Mouse (Mus musculus): ENCODE measurements around the gene Tmem163.

Gene Tmem163

DNA sequence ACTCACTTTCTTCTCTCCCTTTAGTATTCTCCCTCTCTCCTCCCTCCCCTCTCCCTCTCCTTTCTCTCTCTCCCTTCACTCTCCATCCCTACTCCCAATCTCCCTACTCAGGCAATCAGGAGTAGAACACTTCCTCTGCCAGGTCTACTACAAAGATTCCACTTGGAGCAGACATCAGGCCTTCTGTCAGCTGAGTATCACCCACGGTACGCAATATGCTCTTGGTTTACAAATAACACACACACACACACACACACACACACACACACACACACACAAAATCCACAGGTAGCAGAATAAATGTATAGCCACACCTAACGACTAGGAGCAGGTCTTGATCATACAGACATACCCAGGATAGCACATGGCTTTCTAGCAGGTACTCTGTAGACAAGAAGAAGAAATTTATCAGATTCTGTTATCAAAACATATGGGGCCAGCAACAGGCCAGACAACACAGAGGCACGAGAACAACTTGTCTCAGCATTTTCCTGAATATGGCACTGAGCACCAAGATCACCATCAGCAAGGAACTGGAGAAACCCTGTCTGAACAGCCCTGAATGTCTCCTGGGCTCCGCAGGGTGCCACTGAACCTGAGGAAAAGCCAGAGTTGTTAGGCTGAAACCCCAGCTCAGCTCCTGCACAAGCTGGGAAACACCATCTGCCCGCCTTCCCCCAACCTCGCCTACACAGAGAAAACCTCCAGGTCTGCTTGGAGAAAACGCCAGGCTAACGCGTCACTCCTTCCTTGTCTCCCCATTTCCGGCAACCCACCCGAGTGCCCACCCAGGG lies 36.2 kb downstream of the Tmem163 start:
- DNase-seq = no peak

DNA sequence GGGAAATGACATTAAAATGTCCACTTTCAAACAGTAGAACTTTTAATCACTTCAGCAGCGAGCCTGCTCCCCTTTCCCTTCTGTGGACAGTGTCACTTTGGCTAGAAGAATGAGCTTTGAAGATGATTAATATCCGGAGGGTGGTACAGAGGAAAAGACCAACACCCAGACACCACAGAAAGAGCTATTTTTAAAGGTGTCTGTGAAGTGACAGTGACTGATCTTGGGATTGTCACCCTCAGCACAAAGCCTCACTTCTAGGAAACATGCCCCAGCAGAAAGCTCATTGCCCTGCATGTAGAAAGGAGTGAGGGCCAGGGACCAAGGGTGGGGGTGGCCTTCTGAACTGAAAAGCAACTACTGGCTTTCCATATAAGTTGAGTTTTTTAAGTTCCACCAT lies 41.4 kb downstream of the Tmem163 start:
- no peak for DNase-seq

DNA sequence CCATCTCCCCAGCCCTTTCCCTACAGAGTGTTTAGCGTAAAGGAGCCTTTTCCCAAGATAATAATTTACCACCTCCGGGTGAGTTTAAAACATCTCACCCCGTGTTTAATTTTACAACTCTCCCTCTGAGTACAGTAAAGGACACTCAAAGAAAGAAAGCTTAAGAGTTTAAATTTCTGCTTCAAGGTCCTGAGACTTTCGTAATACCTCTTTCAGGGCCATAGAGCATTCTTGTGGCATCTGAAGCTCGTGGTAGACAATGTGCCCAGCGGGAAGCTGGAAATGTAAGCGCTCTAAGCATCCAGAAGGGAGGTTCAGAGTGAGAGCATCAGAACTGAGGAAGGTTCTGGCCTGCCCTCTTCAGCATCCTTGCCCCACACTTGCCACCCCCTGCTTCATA lies 52.2 kb downstream of the Tmem163 start:
- peak; percentile 11 to 47 for DNase-seq

DNA sequence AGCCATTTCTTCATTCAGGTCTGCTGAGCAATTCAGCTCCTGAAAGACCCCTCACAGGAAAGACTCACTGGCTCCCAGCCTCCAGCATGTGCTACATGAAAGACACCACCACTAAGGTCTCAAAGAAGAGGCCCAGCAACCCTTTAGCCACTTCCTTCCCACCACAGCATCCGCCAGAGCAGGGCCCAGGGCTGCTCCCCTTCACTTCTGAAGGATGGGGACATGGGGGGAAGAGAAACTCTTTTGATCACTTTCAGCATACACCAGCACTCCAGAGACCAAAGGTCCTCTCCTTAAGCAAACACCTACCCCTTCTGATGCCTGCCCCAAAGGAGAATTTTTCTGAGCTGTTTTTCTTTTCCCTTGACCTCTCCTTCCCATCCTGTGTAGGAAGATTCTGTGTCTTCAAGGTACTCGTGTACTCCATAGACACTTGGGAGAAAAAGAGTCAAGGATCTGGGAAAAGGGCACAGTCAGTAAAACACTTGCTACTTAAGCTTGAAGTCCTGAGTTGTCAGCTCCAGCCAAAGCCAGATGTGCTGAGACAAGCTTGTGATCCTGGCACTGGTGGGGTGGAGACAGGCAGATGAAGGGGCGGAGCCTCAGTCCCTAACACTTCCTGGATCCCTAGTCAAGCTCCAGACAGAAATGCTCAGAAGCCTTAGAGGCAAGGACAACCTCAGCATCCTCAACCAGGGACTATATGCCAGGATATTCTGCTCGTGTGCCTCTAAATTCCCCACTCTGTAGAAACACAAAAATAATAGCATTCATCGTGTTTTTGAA lies 53.6 kb downstream of the Tmem163 start:
- peak; percentile 30 to 43 for DNase-seq

DNA sequence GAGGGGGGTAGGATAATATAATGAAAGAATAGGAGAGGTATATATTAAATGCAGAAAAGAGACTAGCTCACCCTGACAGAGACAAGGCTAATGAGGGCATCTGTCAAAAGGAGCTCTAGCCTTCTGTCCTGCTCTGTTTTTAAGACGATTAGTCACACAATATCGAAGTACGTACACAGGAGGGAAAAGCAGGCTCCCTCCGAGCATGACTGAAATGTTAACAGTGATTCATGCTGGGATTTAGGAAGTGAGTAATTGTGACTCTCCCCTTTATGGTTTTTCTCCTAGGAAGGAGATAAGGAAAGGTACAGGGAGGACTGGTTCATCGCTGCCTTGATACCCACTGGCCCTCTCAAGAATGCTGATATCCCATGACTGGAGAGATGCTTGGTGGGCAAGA lies 57.0 kb downstream of the Tmem163 start:
- DNase-seq = no peak

DNA sequence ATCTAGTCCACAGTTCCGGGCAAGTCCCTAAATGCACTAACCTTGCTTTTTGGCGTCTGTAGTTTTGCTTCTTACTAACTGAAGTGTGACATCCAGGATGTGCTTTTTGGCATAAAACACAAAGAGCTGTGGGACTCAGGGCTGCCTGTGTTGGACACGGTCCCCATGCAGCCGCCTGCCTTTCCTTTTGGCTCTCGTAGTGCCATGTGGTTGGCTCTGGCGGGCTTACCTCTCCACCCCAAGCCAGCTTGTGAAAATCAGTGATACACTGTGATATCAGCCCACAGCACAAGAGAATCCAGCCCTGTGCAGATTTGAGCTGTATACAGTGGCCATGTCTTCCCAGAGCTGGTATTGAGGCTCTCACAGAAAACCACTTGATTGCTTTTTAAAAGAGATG lies 60.3 kb downstream of the Tmem163 start:
- no peak for DNase-seq

DNA sequence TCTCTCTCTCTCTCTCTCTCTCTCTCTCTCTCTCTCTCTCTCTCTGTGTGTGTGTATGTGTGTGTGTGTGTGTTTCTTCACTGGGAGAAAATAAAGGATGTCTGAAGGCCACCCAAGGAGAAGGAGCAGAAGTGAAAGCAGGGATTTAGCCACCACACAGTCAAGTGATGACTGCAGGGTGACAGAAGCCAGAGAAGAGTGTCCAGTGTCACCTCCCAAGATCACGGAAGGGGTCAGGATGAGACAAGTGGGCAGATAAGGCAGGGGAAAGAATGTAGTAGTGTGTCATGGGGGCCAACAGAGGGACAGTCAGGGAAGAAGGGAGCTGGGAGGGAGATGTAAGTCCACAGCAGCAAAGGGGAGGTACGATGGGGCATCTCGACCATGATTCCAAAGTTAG lies 69.0 kb downstream of the Tmem163 start:
- DNase-seq = no peak

DNA sequence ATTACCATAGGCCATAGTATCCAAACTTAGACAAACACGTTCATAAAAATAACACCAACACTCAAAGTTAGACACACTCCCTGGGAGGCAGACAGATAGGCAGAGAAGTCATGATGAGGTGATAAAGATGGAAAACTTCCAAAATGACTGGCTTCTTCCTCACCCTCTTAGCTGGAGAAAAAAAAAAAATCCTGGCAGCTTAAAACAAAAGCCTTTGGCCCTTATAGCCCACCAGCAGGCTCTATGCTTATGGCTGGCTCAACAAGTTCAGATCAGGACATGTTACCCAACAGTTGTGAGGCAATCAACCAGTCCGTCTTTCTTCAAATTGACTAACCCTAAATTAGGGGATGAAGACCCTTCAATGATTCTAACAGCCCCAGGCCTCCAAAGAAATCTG lies 69.5 kb downstream of the Tmem163 start:
- no peak for DNase-seq

DNA sequence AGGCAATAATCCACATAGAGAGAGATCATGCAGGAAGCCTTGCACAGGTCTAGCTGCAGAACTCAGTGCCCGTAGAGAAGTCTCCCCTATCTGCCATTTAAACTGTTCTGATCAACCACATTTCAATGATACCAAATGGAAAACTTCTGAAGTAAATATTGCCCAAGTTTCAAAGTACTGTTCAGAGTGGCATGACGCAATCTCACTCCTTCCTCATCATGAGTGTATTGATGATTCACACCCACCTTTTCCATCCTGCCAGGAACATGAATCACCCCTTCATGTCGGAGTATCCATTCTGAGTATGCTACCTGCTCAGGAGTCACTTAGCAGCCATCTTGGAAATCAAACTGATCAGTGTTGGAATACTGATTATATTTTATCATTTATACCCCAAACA lies 71.0 kb downstream of the Tmem163 start:
- no peak for DNase-seq

DNA sequence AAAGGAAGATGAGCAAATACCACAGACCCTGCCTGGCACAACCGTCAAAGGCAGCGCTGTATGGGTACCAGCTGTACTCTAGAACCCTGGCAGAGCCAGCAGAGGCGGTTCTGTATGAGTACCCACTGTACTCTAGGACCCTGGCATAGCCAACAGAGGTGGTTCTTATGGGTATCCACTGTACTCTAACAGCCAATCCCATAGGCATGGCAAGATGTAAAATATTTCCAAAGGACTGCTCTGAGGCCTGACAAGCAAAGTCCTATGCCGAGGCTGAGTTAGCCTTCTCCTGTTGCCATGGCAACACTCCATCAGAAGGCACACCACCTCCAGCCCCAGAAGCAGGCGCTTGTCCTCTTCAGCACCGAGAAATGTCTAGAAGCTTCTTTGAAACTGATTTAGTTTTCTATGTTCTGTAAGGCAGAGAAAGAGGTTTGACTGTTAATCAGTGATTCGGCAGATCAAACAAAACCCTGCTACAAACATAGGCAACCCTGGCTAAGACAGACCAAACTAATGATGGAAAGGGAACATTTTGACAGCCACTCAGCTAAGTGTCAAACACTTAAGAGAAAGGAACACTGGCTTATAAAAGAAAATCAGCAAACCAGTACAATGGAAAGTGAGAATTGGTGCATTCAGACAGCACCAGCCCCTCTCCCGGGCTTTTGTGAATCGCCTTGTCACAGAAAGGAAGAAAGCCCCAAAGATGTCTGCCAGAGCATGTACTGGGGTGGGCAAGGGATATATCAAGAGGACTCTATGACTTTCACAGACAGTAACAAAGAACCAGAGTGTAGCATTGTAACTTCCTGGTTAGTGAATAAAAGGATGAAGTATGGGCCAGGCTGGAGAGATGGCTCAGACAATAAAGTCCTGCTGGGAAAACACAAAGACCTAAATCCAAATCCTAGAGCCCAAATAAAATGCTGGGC lies 75.4 kb downstream of the Tmem163 start:
- DNase-seq = no peak

DNA sequence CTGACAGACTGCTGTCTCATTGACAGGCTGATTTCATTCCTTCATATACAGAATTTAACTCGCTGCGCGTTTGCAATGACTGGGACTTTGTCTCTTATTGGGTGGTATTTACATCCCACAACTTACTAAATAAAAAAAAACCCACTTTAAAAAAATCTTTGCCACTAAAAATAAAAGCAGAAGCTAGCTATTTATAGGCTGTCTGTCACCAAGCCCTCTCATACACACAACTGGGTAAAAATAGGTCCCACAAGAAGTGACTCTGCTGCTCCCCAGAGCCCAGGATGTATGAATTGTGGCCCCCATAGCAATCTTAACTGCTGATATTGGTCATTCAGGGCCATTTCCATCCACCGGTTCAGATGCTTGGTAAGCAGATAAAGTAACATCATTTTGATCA lies 83.2 kb downstream of the Tmem163 start:
- DNase-seq = no peak

DNA sequence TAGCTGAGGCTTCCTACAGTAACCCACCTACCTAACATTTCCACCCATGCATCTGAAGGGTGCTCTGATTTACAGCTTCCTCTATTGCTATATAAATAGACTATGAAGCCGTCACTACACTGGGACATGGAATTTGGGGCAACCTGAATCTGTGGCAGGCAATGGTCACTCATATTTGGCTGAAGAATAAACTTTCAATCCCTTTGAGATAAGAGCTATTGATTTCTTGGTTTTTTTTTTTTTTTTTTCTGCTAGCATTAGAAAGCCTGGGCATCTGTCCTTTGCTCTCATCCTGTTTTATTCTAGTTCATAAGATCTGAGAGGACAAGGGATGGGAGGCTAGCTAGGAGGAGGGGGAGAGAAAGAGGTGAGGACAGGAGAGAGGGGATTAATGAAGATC lies 83.6 kb downstream of the Tmem163 start:
- no peak for DNase-seq

DNA sequence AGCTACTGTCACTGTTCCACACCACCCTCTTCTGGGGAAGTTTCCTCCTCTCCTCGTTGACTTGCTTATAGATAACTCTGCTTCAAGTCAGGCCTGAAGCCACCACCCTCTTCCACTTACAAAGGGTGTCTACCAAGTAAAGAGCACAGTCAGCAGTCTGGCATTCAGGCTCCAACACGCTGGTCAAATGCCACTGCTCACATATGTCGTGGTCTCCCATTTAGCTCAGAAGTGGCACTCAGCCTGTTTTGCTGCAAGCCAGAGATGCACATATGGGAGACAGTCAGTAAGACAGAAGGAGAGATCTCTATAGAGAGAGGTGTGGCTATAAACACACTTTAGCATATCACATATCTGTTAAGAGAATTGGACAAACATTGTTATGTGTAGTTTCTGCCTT lies 89.8 kb downstream of the Tmem163 start:
- DNase-seq = no peak

DNA sequence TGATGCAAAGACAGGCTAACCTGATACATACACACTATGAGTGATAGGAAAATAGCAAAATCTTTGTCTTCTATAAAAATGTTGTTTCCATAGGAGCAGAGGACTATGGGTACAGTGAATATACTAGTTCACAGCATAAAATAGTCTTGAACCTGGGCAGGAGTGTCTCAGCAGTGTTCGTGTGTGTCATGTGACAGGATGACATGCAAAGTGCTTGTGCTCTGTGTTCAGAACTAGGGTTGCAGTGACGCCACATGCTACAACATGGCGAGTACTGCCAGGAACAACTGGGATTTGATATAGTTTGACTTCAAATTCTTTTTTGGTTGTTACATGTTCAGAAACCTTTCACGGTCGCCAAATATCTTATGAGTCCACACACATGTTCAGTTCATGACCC lies 92.3 kb downstream of the Tmem163 start:
- DNase-seq = no peak

DNA sequence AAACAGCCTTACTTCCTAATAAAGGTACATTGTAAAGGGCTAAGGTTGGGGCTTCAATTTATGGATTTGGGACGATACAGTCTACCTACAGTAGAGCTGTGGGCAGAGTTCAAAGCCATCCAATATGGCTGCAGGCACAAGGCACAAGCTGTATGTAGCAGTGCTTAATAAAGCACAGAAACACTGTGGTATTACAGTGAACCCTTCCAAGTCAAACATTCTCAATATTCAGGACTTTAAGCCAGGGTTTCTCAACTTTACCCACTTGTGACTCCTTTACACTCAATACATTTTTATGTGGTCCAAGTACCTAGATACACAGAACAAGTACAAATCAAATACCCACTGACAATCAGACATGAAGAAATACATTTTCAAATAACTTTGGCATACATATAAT lies 93.2 kb downstream of the Tmem163 start:
- DNase-seq = no peak

DNA sequence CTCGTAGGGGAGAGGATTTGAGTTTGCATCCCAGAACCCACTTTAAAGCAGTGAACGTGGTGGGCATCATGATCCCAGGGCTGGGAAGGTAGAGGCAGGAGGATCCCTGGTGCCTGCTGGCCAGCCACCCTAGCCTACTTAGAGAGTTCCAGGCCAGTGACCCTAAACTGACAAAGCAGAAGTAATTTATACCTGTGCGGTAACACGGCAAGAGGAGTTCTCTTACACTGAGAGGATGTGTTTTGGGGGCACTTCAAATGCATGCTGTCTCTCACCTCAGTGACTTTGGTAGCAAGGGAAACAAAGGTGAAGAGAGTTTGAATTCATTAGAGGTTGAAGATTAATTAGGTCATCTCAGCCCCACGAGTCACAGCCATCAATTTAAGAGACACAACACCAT lies 101.4 kb downstream of the Tmem163 start:
- no peak for DNase-seq

DNA sequence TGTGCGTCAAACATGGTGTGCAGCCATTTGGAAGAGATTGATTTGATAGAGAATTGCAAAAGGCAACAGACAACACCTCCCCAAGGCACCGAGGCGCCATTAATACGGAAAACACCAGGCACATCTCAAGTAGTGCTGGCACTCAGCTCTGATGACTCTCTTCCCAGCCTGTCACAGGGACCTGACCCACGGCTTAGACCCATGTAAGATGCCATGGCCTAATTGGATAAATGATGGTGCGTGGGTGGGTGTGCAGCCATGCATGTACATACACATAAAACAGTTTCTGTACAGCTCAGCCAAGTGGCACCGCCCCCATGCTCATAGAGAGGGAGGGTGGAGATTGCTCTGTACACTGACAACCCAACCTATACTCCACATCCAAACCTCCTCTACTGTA lies 102.3 kb downstream of the Tmem163 start:
- DNase-seq = no peak

DNA sequence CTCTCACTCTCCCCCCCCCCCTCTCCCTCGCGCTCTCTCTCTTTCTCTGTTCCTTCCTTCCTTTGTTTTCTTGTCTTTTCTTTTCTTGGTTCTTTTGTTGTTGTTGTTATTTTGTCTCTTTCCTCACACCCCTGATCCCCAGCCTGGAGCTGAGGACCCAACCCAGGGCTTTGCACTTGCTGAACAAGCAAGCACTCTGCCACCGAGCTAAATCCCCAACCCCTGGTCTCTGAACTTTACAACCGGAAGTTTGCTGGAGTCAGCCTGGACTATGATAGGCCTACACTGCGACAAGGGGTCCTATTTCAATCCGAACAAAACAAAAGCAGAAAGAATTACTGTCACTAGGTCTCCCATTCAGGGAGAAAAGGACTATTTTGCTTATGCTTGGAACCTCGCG lies 102.8 kb downstream of the Tmem163 start:
- no peak for DNase-seq

DNA sequence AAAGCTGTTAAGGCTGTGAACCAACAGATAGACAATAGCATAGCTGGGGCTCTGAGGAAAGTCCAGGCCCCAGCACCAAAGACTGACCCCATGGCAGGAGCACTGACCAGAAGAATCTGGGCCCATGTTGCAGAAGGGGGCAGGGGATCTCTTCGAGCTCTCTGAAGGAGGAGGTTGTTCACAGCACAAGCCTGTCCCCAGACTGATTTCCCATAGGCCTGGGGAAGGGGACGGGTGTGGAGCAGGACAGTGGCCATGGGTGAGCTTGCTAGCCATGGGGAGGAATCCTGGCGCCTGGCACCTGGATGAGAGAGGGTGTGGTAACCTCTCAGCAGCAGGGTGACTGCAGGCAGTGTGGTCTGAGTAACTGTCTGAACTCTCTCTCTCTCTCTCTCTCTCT lies 103.2 kb downstream of the Tmem163 start:
- no peak for DNase-seq

DNA sequence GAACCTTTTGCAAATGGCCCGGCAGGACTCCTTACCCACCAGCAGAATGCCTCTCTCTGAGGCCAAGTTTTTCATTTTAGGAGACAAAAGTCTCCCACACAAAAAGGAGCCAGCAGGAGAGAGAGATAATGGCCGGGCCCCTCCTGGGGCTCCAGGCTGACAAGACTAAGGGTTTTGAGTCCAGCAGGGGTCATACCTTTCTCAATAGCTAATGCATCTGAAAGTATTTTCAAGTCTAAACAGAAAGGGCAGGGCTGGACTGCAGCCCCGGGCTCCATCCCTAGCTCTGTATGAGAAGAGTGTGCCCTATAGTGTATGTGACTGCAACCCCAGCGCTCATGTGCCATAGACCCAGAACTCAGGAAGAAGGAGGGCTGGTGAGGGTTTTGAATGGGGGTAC lies 103.7 kb downstream of the Tmem163 start:
- DNase-seq = no peak

DNA sequence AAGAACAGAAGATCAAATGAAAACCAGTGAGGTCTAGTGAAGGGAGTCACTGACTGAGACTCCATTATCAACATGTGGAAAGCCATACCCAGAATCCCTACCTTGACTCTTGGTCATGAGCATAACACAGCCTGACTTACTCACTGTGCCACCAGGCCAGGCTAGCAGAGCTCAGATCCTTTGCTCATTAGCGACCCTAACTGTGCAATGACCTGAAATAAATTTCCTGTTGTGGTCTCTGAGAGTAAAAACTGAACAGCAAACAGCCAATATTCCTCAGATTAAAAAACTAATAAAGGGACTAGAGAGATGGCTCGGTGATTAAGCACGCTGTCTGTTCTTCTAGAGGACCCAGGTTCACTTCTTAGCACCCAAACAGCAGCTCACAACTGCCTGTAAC lies 106.2 kb downstream of the Tmem163 start:
- no peak for DNase-seq

DNA sequence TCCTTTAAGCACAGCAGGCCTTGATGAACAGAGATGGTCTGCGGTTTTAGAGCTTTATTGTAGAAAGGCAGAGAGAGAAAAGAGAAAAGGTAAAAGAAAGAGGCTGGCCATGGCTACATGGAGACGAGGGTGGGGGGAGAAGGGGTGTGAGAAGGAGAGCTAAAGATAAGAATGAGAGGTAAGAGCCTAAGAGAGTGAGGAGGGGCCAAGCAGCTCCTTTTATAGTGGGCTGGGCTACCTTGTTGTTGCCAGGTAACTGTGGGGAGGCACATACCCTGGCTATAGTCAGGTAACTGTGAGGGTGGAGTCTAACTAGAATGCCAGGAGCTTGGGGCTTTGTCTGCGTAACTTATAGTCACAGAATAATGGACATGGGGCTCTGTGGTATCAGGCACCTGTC lies 110.7 kb downstream of the Tmem163 start:
- DNase-seq = no peak

DNA sequence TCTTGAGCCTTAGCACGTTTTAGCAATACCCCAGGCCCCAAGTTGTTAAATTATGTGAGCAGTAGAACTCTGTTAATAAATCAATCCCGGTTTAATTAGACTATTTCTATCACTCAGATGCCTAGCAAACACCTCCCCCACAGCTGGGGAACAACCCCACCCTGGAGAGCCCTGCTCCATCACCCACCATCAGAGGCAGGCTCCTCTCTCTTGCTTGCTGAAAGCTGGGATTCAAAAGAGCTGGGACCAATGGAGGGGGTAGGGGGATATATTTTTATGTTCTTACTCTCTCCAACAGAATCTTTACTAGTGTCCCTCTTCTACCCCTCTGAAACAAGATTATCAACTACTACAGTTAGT lies 122.9 kb downstream of the Tmem163 start:
- no peak for DNase-seq
